ENCODE assay signal across 8 mouse cellular contexts in genomic region chr5:123068115-123068514, GRCm38 (mm10). TPM values are rescaled to one million over a fixed set of nuclear protein-coding genes. Genes with fewer than 3 reads are reported as not detected.
DNase-seq lines count a peak whose midpoint lies in the region; TF ChIP-seq lines count a peak whose summit lies in the region.

Tmem120b (plus strand) TSS chr5:123068415.

- no peak within 1 kb of the TSS for H3K4me3 ChIP-seq in layer of hippocampus, adult 2 months

- intact Hi-C loops in gastrocnemius, postnatal 36 days (cut with DNase I) = loop anchor here (2.0 to 5.0 kb wide), 3 partner anchors 49 to 104 kb away; partner anchors contain the start of gene Rhof
- intact Hi-C loops in left cerebral cortex, postnatal 25 days (cut with DNase I) = no loop called here

- no peak for DNase-seq in layer of hippocampus, adult 2 months (ENCODE audit: low spot score in 2 of 2)
- DNase-seq in layer of hippocampus, adult 9-11 months = no peak
- DNase-seq in adrenal gland, postnatal 36 days = no peak
- no peak for DNase-seq in gastrocnemius, postnatal 36 days
- DNase-seq in left cerebral cortex, postnatal 25 days (ENCODE audit: low spot score in 2 of 2) = no peak
- DNase-seq in spleen, postnatal 14 days (ENCODE audit: low spot score in 2 of 2) = no peak
- no peak for DNase-seq in urinary bladder, adult 18-20 months (ENCODE audit: low spot score in 2 of 2)
- no peak for DNase-seq in retina, embryonic 14.5 days (ENCODE audit: low spot score)

- no peak within 1 kb of the TSS for H3K27ac ChIP-seq in layer of hippocampus, adult 2 months

- no peak for TF ChIP-seq CTCF in layer of hippocampus, adult 2 months (conservative IDR thresholded peaks at IDR 0.05)

RNA-seq across cellular contexts. Expression of gene Tmem120b, which starts in this region (rescaled TPM):
- total RNA-seq in layer of hippocampus, adult 2 months (2021) = 10 to 100 TPM; 17.8 to 19.6 TPM
- 10 to 100 TPM; 27.0 to 48.7 TPM for total RNA-seq in adrenal gland, postnatal 36 days (2021)
- 10 to 100 TPM; 18.9 to 19.0 TPM for total RNA-seq in gastrocnemius, postnatal 36 days (2021)
- 10 to 100 TPM; 14.3 to 17.1 TPM for total RNA-seq in left cerebral cortex, postnatal 25 days (2021)
